Mouse (Mus musculus): ENCODE measurements around the gene Kcnj10. TPM values are rescaled to one million over a fixed set of nuclear protein-coding genes. Genes with fewer than 3 reads are reported as not detected.
A peak's percentile ranks its signal among the peaks of the same experiment; 100 is the strongest.

Kcnj10 gene
- polyA plus RNA-seq, 1 experiment from 2014 or later = 1.6 TPM

- no peak overlapping the region for H3K27ac ChIP-seq (ENCODE audit: low read depth, low read length)
- no peak overlapping the region for H3K4me2 ChIP-seq (ENCODE audit: low read length)
- no peak for ATAC-seq
- no peaks in the 10 kb centered on the region for H3K36me3 ChIP-seq (ENCODE audit: control insufficient read depth, insufficient read depth, low read length)
- no peak overlapping the region for H3K4me3 ChIP-seq (ENCODE audit: low read depth, low read length)
- H3K27me3 ChIP-seq (replicated peaks; ENCODE audit: control insufficient read depth, insufficient read depth, low read length) = no peaks in the 10 kb centered on the region
- no peak for DNase-seq (ENCODE audit: low spot score)
- H3K4me1 ChIP-seq (ENCODE audit: control insufficient read depth, insufficient read depth, low read length) = peaks cover 11% of the 10 kb centered on the region; the same call in 1 of the 2 replicates
- H3K9me3 ChIP-seq (replicated peaks; ENCODE audit: control insufficient read depth, low read length) = no peaks in the 10 kb centered on the region
- WGBS = 86% methylated on average over 2 of the region's 2 CpGs
- H3K9ac ChIP-seq (ENCODE audit: low read length) = no peak overlapping the region
Observed at GRCm38 (mm10) chr1:172332925-172333324, 8.1 kb upstream of the Kcnj10 start.

- 17% methylated on average over 3 of the region's 3 CpGs for WGBS
- Histone ChIP-seq H3K4me2 (ENCODE audit: low read length) (no peak overlapping the region), H3K4me1 (ENCODE audit: control insufficient read depth, insufficient read depth, low read length) (peaks cover 9% of the 10 kb centered on the region; the same call in 1 of the 2 replicates), H3K4me3 (ENCODE audit: low read depth, low read length) (no peak overlapping the region), H3K36me3 (ENCODE audit: control insufficient read depth, insufficient read depth, low read length) (no peaks in the 10 kb centered on the region), H3K27me3 (replicated peaks; ENCODE audit: control insufficient read depth, insufficient read depth, low read length) (no peaks in the 10 kb centered on the region), H3K27ac (ENCODE audit: low read depth, low read length) (no peak overlapping the region), H3K9ac (ENCODE audit: low read length) (no peak overlapping the region), H3K9me3 (replicated peaks; ENCODE audit: control insufficient read depth, low read length) (no peaks in the 10 kb centered on the region)
- ATAC-seq = no peak
- no peak for DNase-seq (ENCODE audit: low spot score)
Observed at GRCm38 (mm10) chr1:172333512-172333911, 7.5 kb upstream of the Kcnj10 start.

GRCm38 (mm10) chr1:172335804-172336203 is 5.2 kb upstream of the Kcnj10 start:
- Histone ChIP-seq H3K4me3 (ENCODE audit: low read depth, low read length) (no peak overlapping the region), H3K27me3 (replicated peaks; ENCODE audit: control insufficient read depth, insufficient read depth, low read length) (no peaks in the 10 kb centered on the region), H3K36me3 (ENCODE audit: control insufficient read depth, insufficient read depth, low read length) (no peaks in the 10 kb centered on the region), H3K9ac (ENCODE audit: low read length) (no peak overlapping the region), H3K4me1 (ENCODE audit: control insufficient read depth, insufficient read depth, low read length) (peaks cover 5% of the 10 kb centered on the region; the same call in 1 of the 2 replicates), H3K9me3 (replicated peaks; ENCODE audit: control insufficient read depth, low read length) (no peaks in the 10 kb centered on the region), H3K27ac (ENCODE audit: low read depth, low read length) (no peak overlapping the region), H3K4me2 (ENCODE audit: low read length) (no peak overlapping the region)
- ATAC-seq = no peak
- 81% methylated on average over 15 of the region's 15 CpGs for WGBS
- no peak for DNase-seq (ENCODE audit: low spot score)

GRCm38 (mm10) chr1:172337411-172338185 is 3.4 kb upstream of the Kcnj10 start:
- ATAC-seq = no peak
- 33% methylated on average over 2 of the region's 2 CpGs for WGBS
- H3K9me3 ChIP-seq (replicated peaks; ENCODE audit: control insufficient read depth, low read length) = no peaks in the 10 kb centered on the region
- no peak overlapping the region for H3K4me3 ChIP-seq (ENCODE audit: low read depth, low read length)
- H3K36me3 ChIP-seq (ENCODE audit: control insufficient read depth, insufficient read depth, low read length) = no peaks in the 10 kb centered on the region
- no peaks in the 10 kb centered on the region for H3K27me3 ChIP-seq (replicated peaks; ENCODE audit: control insufficient read depth, insufficient read depth, low read length)
- no peak overlapping the region for H3K27ac ChIP-seq (ENCODE audit: low read depth, low read length)
- no peak for DNase-seq (ENCODE audit: low spot score)
- no peak overlapping the region for H3K4me2 ChIP-seq (ENCODE audit: low read length)
- H3K9ac ChIP-seq (ENCODE audit: low read length) = no peak overlapping the region
- H3K4me1 ChIP-seq (ENCODE audit: control insufficient read depth, insufficient read depth, low read length) = peaks cover 5% of the 10 kb centered on the region; the same call in 1 of the 2 replicates

GRCm38 (mm10) chr1:172341386-172341785 is 376 bp downstream of the Kcnj10 start:
- Histone ChIP-seq H3K27ac (ENCODE audit: low read depth, low read length) (no peak overlapping the region), H3K36me3 (ENCODE audit: control insufficient read depth, insufficient read depth, low read length) (no peaks in the 10 kb centered on the region), H3K4me1 (ENCODE audit: control insufficient read depth, insufficient read depth, low read length) (peaks cover 5% of the 10 kb centered on the region; the same call in 1 of the 2 replicates), H3K9ac (ENCODE audit: low read length) (peak overlapping the region; percentile 60), H3K9me3 (replicated peaks; ENCODE audit: control insufficient read depth, low read length) (no peaks in the 10 kb centered on the region), H3K4me2 (ENCODE audit: low read length) (peak overlapping the region; percentile 62), H3K4me3 (ENCODE audit: low read depth, low read length) (peak overlapping the region; percentile 43), H3K27me3 (replicated peaks; ENCODE audit: control insufficient read depth, insufficient read depth, low read length) (no peaks in the 10 kb centered on the region)
- DNase-seq (ENCODE audit: low spot score) (no peak), ATAC-seq (peak; percentile 1; the same call in 1 of the 2 replicates)
- WGBS = 15% methylated on average over 10 of the region's 10 CpGs

- DNase-seq (ENCODE audit: low spot score) (peak; percentile 58), ATAC-seq (peak; percentile 26; the same call in 1 of the 2 replicates)
- no peaks in the 10 kb centered on the region for H3K27me3 ChIP-seq (replicated peaks; ENCODE audit: control insufficient read depth, insufficient read depth, low read length)
- peak overlapping the region; percentile 34; the same call in 1 of the 2 replicates for H3K27ac ChIP-seq (ENCODE audit: low read depth, low read length)
- no peak overlapping the region for H3K4me3 ChIP-seq (ENCODE audit: low read depth, low read length)
- H3K4me2 ChIP-seq (ENCODE audit: low read length) = peak overlapping the region; percentile 62
- H3K9me3 ChIP-seq (replicated peaks; ENCODE audit: control insufficient read depth, low read length) = no peaks in the 10 kb centered on the region
- H3K4me1 ChIP-seq (ENCODE audit: control insufficient read depth, insufficient read depth, low read length) = peaks cover 5% of the 10 kb centered on the region; the same call in 1 of the 2 replicates
- no peak overlapping the region for H3K9ac ChIP-seq (ENCODE audit: low read length)
- 75% methylated on average over 3 of the region's 3 CpGs for WGBS
- no peaks in the 10 kb centered on the region for H3K36me3 ChIP-seq (ENCODE audit: control insufficient read depth, insufficient read depth, low read length)
Observed at GRCm38 (mm10) chr1:172342729-172343128, 1.7 kb downstream of the Kcnj10 start.

- Histone ChIP-seq H3K27me3 (replicated peaks; ENCODE audit: control insufficient read depth, insufficient read depth, low read length) (no peaks in the 10 kb centered on the region), H3K4me1 (ENCODE audit: control insufficient read depth, insufficient read depth, low read length) (peaks cover 5% of the 10 kb centered on the region; the same call in 1 of the 2 replicates), H3K4me3 (ENCODE audit: low read depth, low read length) (no peak overlapping the region), H3K9me3 (replicated peaks; ENCODE audit: control insufficient read depth, low read length) (no peaks in the 10 kb centered on the region), H3K4me2 (ENCODE audit: low read length) (peak overlapping the region; percentile 14; the same call in 1 of the 2 replicates), H3K27ac (ENCODE audit: low read depth, low read length) (peak overlapping the region; percentile 33; the same call in 1 of the 2 replicates), H3K9ac (ENCODE audit: low read length) (no peak overlapping the region), H3K36me3 (ENCODE audit: control insufficient read depth, insufficient read depth, low read length) (no peaks in the 10 kb centered on the region)
- 38% methylated on average over 3 of the region's 3 CpGs for WGBS
- ATAC-seq = no peak
- no peak for DNase-seq (ENCODE audit: low spot score)
Observed at GRCm38 (mm10) chr1:172343914-172344313, 2.9 kb downstream of the Kcnj10 start.

- WGBS = 89% methylated on average over 7 of the region's 7 CpGs
- no peak overlapping the region for H3K9ac ChIP-seq (ENCODE audit: low read length)
- H3K27me3 ChIP-seq (replicated peaks; ENCODE audit: control insufficient read depth, insufficient read depth, low read length) = no peaks in the 10 kb centered on the region
- no peaks in the 10 kb centered on the region for H3K9me3 ChIP-seq (replicated peaks; ENCODE audit: control insufficient read depth, low read length)
- ATAC-seq (no peak), DNase-seq (ENCODE audit: low spot score) (no peak)
- H3K4me3 ChIP-seq (ENCODE audit: low read depth, low read length) = no peak overlapping the region
- no peak overlapping the region for H3K4me2 ChIP-seq (ENCODE audit: low read length)
- H3K4me1 ChIP-seq (ENCODE audit: control insufficient read depth, insufficient read depth, low read length) = peaks cover 14% of the 10 kb centered on the region
- H3K27ac ChIP-seq (ENCODE audit: low read depth, low read length) = no peak overlapping the region
- no peaks in the 10 kb centered on the region for H3K36me3 ChIP-seq (ENCODE audit: control insufficient read depth, insufficient read depth, low read length)
Observed at GRCm38 (mm10) chr1:172344820-172345219, 3.8 kb downstream of the Kcnj10 start.

- Histone ChIP-seq H3K4me2 (ENCODE audit: low read length) (no peak overlapping the region), H3K27ac (ENCODE audit: low read depth, low read length) (no peak overlapping the region), H3K4me3 (ENCODE audit: low read depth, low read length) (no peak overlapping the region), H3K4me1 (ENCODE audit: control insufficient read depth, insufficient read depth, low read length) (peaks cover 27% of the 10 kb centered on the region), H3K36me3 (ENCODE audit: control insufficient read depth, insufficient read depth, low read length) (no peaks in the 10 kb centered on the region), H3K27me3 (replicated peaks; ENCODE audit: control insufficient read depth, insufficient read depth, low read length) (no peaks in the 10 kb centered on the region), H3K9me3 (replicated peaks; ENCODE audit: control insufficient read depth, low read length) (no peaks in the 10 kb centered on the region), H3K9ac (ENCODE audit: low read length) (no peak overlapping the region)
- DNase-seq (ENCODE audit: low spot score) = no peak
- no peak for ATAC-seq
- 92% methylated on average over 10 of the region's 10 CpGs for WGBS
Observed at GRCm38 (mm10) chr1:172346707-172347106, 5.7 kb downstream of the Kcnj10 start.
